Mouse (Mus musculus) CH12.LX (cell line): ENCODE measurements at regions not wholly inside any gene's neighbourhood (a gene's known extent, or its start where the extent isn't known, plus 50 kb on each side); places are given as distances from the start of the nearest gene placed in this dataset.

Experiments used
- CHD1 ChIP-seq: IDR thresholded peaks from 2 replicates; pipeline ENCODE4 v1.6.1; 2012; ENCODE audit warnings: low read depth, low read length, improper control_type of control experiment, inconsistent platforms
- ZC3H11A ChIP-seq: IDR thresholded peaks from 2 replicates; pipeline ENCODE4 v1.6.1; 2012; ENCODE audit warnings: low read depth, mild to moderate bottlenecking, inconsistent platforms, low read length, improper control_type of control experiment

- TF ChIP-seq CHD1: no peak
- no peak for TF ChIP-seq ZC3H11A
Observed at GRCm38 (mm10) chr12:90571506-90571905, 166.7 kb downstream of the Dio2 start.
